Mouse (Mus musculus) spleen, adult 2 months (tissue): ENCODE results near the gene Gm48552. TPM values are rescaled to one million over a fixed set of nuclear protein-coding genes. Genes with fewer than 3 reads are reported as not detected.
A peak's percentile ranks its signal among the peaks of the same experiment; 100 is the strongest.

Source experiments
- DNase-seq, 2 experiments: peaks; one replicate each; pipeline versions ENCODE4 v3.0.0 to v3.0.0-alpha.2; 2012 to 2021; ENCODE audit warnings: low spot score in 2 of 2, low read depth in 1 of 2
- H3K27ac ChIP-seq: fragments of 200-500 bp; 2 replicates; pipeline ENCODE4 v1.5.1; 2012; ENCODE audit warnings: low read length, inconsistent platforms; ENCODE audit not compliant: insufficient read depth
- H3K27me3 ChIP-seq: fragments of 200-500 bp; 2 replicates; pipeline ENCODE4 v1.6.1; 2012; ENCODE audit warnings: mild to moderate bottlenecking, moderate library complexity, low read length, inconsistent platforms; ENCODE audit not compliant: control insufficient read depth, insufficient read depth
- H3K36me3 ChIP-seq: fragments of 200-500 bp; 2 replicates; pipeline ENCODE4 v1.6.1; 2012; ENCODE audit warnings: mild to moderate bottlenecking, low read length, inconsistent platforms; ENCODE audit not compliant: control insufficient read depth, insufficient read depth
- H3K4me1 ChIP-seq: fragments of 200-500 bp; 2 replicates; pipeline ENCODE4 v1.6.1; 2011; ENCODE audit warnings: inconsistent platforms; ENCODE audit not compliant: control insufficient read depth, insufficient read depth, insufficient read length
- H3K4me3 ChIP-seq: fragments of 200-500 bp; 2 replicates; pipeline ENCODE4 v1.5.1; 2011; ENCODE audit warnings: mild to moderate bottlenecking, inconsistent platforms; ENCODE audit not compliant: insufficient read depth, insufficient read length; ENCODE audit errors: extremely low read depth
- CTCF ChIP-seq: fragments of 200-500 bp; IDR thresholded peaks from 2 replicates; pipeline ENCODE4 v1.5.1; 2011; ENCODE audit warnings: mild to moderate bottlenecking, inconsistent platforms; ENCODE audit not compliant: insufficient read depth, insufficient read length, insufficient replicate concordance; ENCODE audit errors: extremely low read depth
- POLR2A ChIP-seq: fragments of 200-500 bp; IDR thresholded peaks from 2 replicates; pipeline ENCODE4 v1.6.1; 2011; ENCODE audit warnings: low read depth, low read length, inconsistent platforms
- WGBS: fragments of 180-500 bp; shearing (Covaris S2); methylation state at CpG from one replicate; pipeline ENCODE4 v1.1.7; 2018; 5-methylcytosine and 5-hydroxymethylcytosine counted together
- polyA plus RNA-seq: library from polyadenylated mRNA; depleted of rRNA; stranded (reverse); fragments of >200 nt; gene quantifications from 2 replicates; pipeline ENCODE4 v1.2.3, GENCODE M21; 2012; rRNA removed

The Gm48552 gene
- polyA plus RNA-seq, 1 experiment: 2.9 TPM

GRCm38 (mm10) chr10:81432169-81432867 is 43.5 kb downstream of the Gm48552 start:
- no peak for DNase-seq
- Histone ChIP-seq H3K4me1 (peaks cover 31% of the 10 kb centered on the region), H3K4me3 (peak overlapping the region; percentile 42; the same call in 1 of the 2 replicates), H3K36me3 (no peaks in the 10 kb centered on the region), H3K27me3 (no peaks in the 10 kb centered on the region), H3K27ac (no peak overlapping the region)
- no peak for TF ChIP-seq CTCF
- no peak for TF ChIP-seq POLR2A
- 43% methylated on average over 21 of the region's 21 CpGs for WGBS

- Histone ChIP-seq H3K4me3 (peak overlapping the region; percentile 53), H3K4me1 (peaks cover 31% of the 10 kb centered on the region), H3K27me3 (no peaks in the 10 kb centered on the region), H3K27ac (peak overlapping the region; percentile 88), H3K36me3 (no peaks in the 10 kb centered on the region)
- no peak for TF ChIP-seq POLR2A
- no peak for TF ChIP-seq CTCF
- under 1% methylated on average over 17 of the region's 17 CpGs for WGBS
- peak; percentile 91 to 94 for DNase-seq
These were observed 44.1 kb downstream of the Gm48552 start for GRCm38 (mm10) chr10:81432868-81433262.

- DNase-seq: peak; percentile 52 to 77
- WGBS: 26% methylated on average over 26 of the region's 26 CpGs
- TF ChIP-seq POLR2A (peak; percentile 22; the same call in 1 of the 2 replicates), CTCF (peak; percentile 7; the same call in 1 of the 2 replicates)
- peaks cover 31% of the 10 kb centered on the region for H3K4me1 ChIP-seq
- H3K27me3 ChIP-seq: no peaks in the 10 kb centered on the region
- peak overlapping the region; percentile 53 for H3K4me3 ChIP-seq
- H3K36me3 ChIP-seq: no peaks in the 10 kb centered on the region
- peak overlapping the region; percentile 88 for H3K27ac ChIP-seq
These were observed 44.9 kb downstream of the Gm48552 start for GRCm38 (mm10) chr10:81433541-81434289.

- WGBS: 31% methylated on average over 15 of the region's 15 CpGs
- TF ChIP-seq POLR2A (no peak), CTCF (no peak)
- DNase-seq: peak in 1 of 2 experiments; percentile 26
- Histone ChIP-seq H3K4me1 (peaks cover 31% of the 10 kb centered on the region), H3K36me3 (no peaks in the 10 kb centered on the region), H3K27me3 (no peaks in the 10 kb centered on the region), H3K27ac (peak overlapping the region; percentile 88), H3K4me3 (0 out of 2 replicates have a peak overlapping the region, but pooled peaks have one; percentile 19)
These were observed 45.8 kb downstream of the Gm48552 start for GRCm38 (mm10) chr10:81434361-81435263.

- DNase-seq: peak in 1 of 2 experiments; percentile 5
- H3K27ac ChIP-seq: peak overlapping the region; percentile 39
- WGBS: 91% methylated on average over 3 of the region's 3 CpGs
These were observed 46.6 kb downstream of the Gm48552 start for GRCm38 (mm10) chr10:81435436-81435835.

More at GRCm38 (mm10) chr10:81435436-81435835, 46.6 kb downstream of the Gm48552 start:
- H3K4me1 ChIP-seq: peaks cover 31% of the 10 kb centered on the region
- H3K36me3 ChIP-seq: no peaks in the 10 kb centered on the region
- H3K27me3 ChIP-seq: no peaks in the 10 kb centered on the region
- no peak overlapping the region for H3K4me3 ChIP-seq
- no peak for TF ChIP-seq CTCF
- no peak for TF ChIP-seq POLR2A

Other genes with a start within 250 kb of the Gm48552 start
- gene Pias4, start 221.1 kb upstream of the Gm48552 start, polyA plus RNA-seq: 36.1 and 45.8 TPM in 2 replicates
- 1,457 and 1,736 TPM in 2 replicates for gene Eef2, start 212.4 kb upstream of the Gm48552 start, polyA plus RNA-seq
- gene Dapk3, start 206.0 kb upstream of the Gm48552 start, polyA plus RNA-seq: 58.0 and 84.5 TPM in 2 replicates
- gene 4930442H23Rik, start 205.2 kb upstream of the Gm48552 start, polyA plus RNA-seq: not detected in 2 replicates
- not detected in 2 replicates for gene Nmrk2, start 187.0 kb upstream of the Gm48552 start, polyA plus RNA-seq
- gene Atcay, start 158.2 kb upstream of the Gm48552 start, polyA plus RNA-seq: 0.92 and 0.95 TPM in 2 replicates
- 5.5 and 6.1 TPM in 2 replicates for gene Zfr2, start 155.8 kb upstream of the Gm48552 start, polyA plus RNA-seq
- 22.5 and 30.0 TPM in 2 replicates for gene Matk, start 136.1 kb upstream of the Gm48552 start, polyA plus RNA-seq
- 63.6 and 86.9 TPM in 2 replicates for gene Mrpl54, start 122.1 kb upstream of the Gm48552 start, polyA plus RNA-seq
- gene Apba3, start 122.0 kb upstream of the Gm48552 start, polyA plus RNA-seq: 63.0 and 77.1 TPM in 2 replicates
- gene Tjp3, start 97.4 kb upstream of the Gm48552 start, polyA plus RNA-seq: 8.1 and 10.6 TPM in 2 replicates
- gene Pip5k1c, start 96.0 kb upstream of the Gm48552 start, polyA plus RNA-seq: 93.2 and 111 TPM in 2 replicates
- 38.6 and 44.8 TPM in 2 replicates for gene Cactin, start 67.9 kb upstream of the Gm48552 start, polyA plus RNA-seq
- gene Tbxa2r, start 60.3 kb upstream of the Gm48552 start, polyA plus RNA-seq: 68.1 and 92.5 TPM in 2 replicates
- 1.3 and 1.7 TPM in 2 replicates for gene Gipc3, start 45.7 kb upstream of the Gm48552 start, polyA plus RNA-seq
- 74.8 and 92.9 TPM in 2 replicates for gene Hmg20b, start 38.5 kb upstream of the Gm48552 start, polyA plus RNA-seq
- gene Mfsd12, start 31.5 kb upstream of the Gm48552 start, polyA plus RNA-seq: 20.2 and 32.6 TPM in 2 replicates
- 7.8 and 11.7 TPM in 2 replicates for gene 4930404N11Rik, start 23.2 kb upstream of the Gm48552 start, polyA plus RNA-seq
- gene Fzr1, start 10.5 kb upstream of the Gm48552 start, polyA plus RNA-seq: 127 and 128 TPM in 2 replicates
- gene Dohh, start 4.6 kb upstream of the Gm48552 start, polyA plus RNA-seq: 47.9 and 71.7 TPM in 2 replicates
- gene Gm48551, start 4.5 kb upstream of the Gm48552 start, polyA plus RNA-seq: 2.3 and 2.9 TPM in 2 replicates
- 18.3 and 22.9 TPM in 2 replicates for gene Smim24, start 4.0 kb downstream of the Gm48552 start, polyA plus RNA-seq
- 26.0 and 32.4 TPM in 2 replicates for gene Nfic, start 66.6 kb downstream of the Gm48552 start, polyA plus RNA-seq
- gene Celf5, start 93.7 kb downstream of the Gm48552 start, polyA plus RNA-seq: 0.33 and 0.70 TPM in 2 replicates
- gene Ncln, start 107.4 kb downstream of the Gm48552 start, polyA plus RNA-seq: 198 and 259 TPM in 2 replicates
- gene S1pr4, start 111.1 kb downstream of the Gm48552 start, polyA plus RNA-seq: 127 and 168 TPM in 2 replicates
- 14.8 and 15.1 TPM in 2 replicates for gene Gna15, start 135.2 kb downstream of the Gm48552 start, polyA plus RNA-seq
- gene Gna11, start 156.2 kb downstream of the Gm48552 start, polyA plus RNA-seq: 33.8 and 38.9 TPM in 2 replicates
- gene Aes, start 170.5 kb downstream of the Gm48552 start, polyA plus RNA-seq: 702 and 1,172 TPM in 2 replicates
- gene Tle2, start 185.6 kb downstream of the Gm48552 start, polyA plus RNA-seq: 49.9 and 58.6 TPM in 2 replicates
- gene Tle6, start 212.1 kb downstream of the Gm48552 start, polyA plus RNA-seq: 14.3 and 15.6 TPM in 2 replicates
- 1.8 TPM in 2 replicates for gene BC025920, start 217.3 kb downstream of the Gm48552 start, polyA plus RNA-seq
- gene Sirt6, start 238.8 kb downstream of the Gm48552 start, polyA plus RNA-seq: 30.3 and 39.4 TPM in 2 replicates
- gene Ankrd24, start 239.5 kb downstream of the Gm48552 start, polyA plus RNA-seq: 14.0 and 17.8 TPM in 2 replicates